Mouse (Mus musculus) limb, embryonic 11.5 days (tissue): ENCODE measurements at regions not wholly inside any gene's neighbourhood (a gene's known extent, or its start where the extent isn't known, plus 50 kb on each side); places are given as distances from the start of the nearest gene placed in this dataset.

Experiments
- ATAC-seq: fragments of 200-750 bp; cut with Nextera tagmentation; 2 replicates; pipeline ENCODE4 v1.8.0; 2017; ENCODE audit warnings: low read depth; ENCODE audit not compliant: insufficient number of reproducible peaks, low FRiP score, low TSS enrichment
- DNase-seq: peaks from one replicate; pipeline ENCODE4 v3.0.0-alpha.2; 2015; ENCODE audit warnings: low spot score
- H3K27ac ChIP-seq: fragments of 300-500 bp; sonication (generic); replicated peaks from 2 replicates; pipeline ENCODE4 v1.5.1; 2014; ENCODE audit warnings: low read depth, mild to moderate bottlenecking, low read length
- H3K27me3 ChIP-seq: fragments of 300-500 bp; sonication (generic); 2 replicates; pipeline ENCODE4 v1.6.1; 2014; ENCODE audit warnings: mild to moderate bottlenecking, low read length, mixed read lengths; ENCODE audit not compliant: control insufficient read depth, insufficient read depth
- H3K36me3 ChIP-seq: fragments of 300-500 bp; sonication (generic); 2 replicates; pipeline ENCODE4 v1.6.1; 2014; ENCODE audit warnings: mild to moderate bottlenecking, low read length, moderate library complexity, mixed read lengths; ENCODE audit not compliant: control insufficient read depth, insufficient read depth
- H3K4me1 ChIP-seq: fragments of 300-500 bp; sonication (generic); 2 replicates; pipeline ENCODE4 v1.6.1; 2014; ENCODE audit warnings: low read length, mixed read lengths; ENCODE audit not compliant: control insufficient read depth, insufficient read depth
- H3K4me2 ChIP-seq: fragments of 300-500 bp; sonication (generic); 2 replicates; pipeline ENCODE4 v1.6.1; 2014; ENCODE audit warnings: low read depth, mild to moderate bottlenecking, moderate library complexity; ENCODE audit not compliant: severe bottlenecking
- H3K4me3 ChIP-seq: fragments of 300-500 bp; sonication (generic); 2 replicates; pipeline ENCODE4 v1.5.1; 2014; ENCODE audit warnings: low read depth, low read length
- H3K9ac ChIP-seq: fragments of 300-500 bp; sonication (generic); 2 replicates; pipeline ENCODE4 v1.6.1; 2014; ENCODE audit warnings: mild to moderate bottlenecking, low read length
- H3K9me3 ChIP-seq: fragments of 300-500 bp; sonication (generic); 2 replicates; pipeline ENCODE4 v1.6.1; 2016; ENCODE audit warnings: low read length; ENCODE audit not compliant: control insufficient read depth
- WGBS: fragments of 180-500 bp; shearing (Covaris S2); extraction: QIAGEN DNeasy Blood & Tissue Kit; methylation state at CpG from one replicate; pipeline ENCODE4 v1.1.7; 2014; 5-methylcytosine and 5-hydroxymethylcytosine counted together

DNA sequence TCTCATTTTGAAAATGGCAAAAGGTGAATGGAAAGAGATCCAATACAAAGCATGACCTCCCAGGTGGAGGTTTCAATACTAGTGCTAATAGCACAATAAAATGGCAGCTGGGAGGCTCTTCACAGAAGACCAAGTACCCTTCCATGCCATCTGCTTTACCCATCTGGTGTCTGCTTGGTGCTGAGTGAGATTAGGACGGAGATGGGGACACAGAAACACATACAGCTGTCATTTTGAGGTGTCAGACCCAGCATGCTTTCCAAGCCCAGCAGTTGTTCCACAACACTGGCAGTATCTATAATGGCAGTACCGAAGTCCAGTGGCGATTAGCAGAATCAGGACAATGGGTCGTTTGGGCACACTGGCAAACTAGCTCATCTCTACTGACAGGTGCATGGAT is 118.9 kb upstream of the 1700064H15Rik start:
- 85% methylated on average over 4 of the region's 4 CpGs for WGBS
- no peaks in the 10 kb centered on the region for H3K9me3 ChIP-seq
- ATAC-seq (no peak), DNase-seq (no peak)
- no peaks in the 10 kb centered on the region for H3K4me1 ChIP-seq
- H3K4me2 ChIP-seq, result no peak overlapping the region
- H3K9ac ChIP-seq, result no peak overlapping the region
- H3K4me3 ChIP-seq, result no peak overlapping the region
- H3K27me3 ChIP-seq, result no peaks in the 10 kb centered on the region
- no peak overlapping the region for H3K27ac ChIP-seq
- no peaks in the 10 kb centered on the region for H3K36me3 ChIP-seq

GRCm38 (mm10) chr3:19751946-19752345 is 123.5 kb upstream of the 1700064H15Rik start:
- ATAC-seq, result no peak
- WGBS, result 91% methylated on average over 3 of the region's 3 CpGs
- Histone ChIP-seq H3K4me3 (no peak overlapping the region), H3K27ac (no peak overlapping the region), H3K36me3 (no peaks in the 10 kb centered on the region), H3K4me1 (no peaks in the 10 kb centered on the region), H3K9ac (no peak overlapping the region), H3K27me3 (no peaks in the 10 kb centered on the region), H3K4me2 (no peak overlapping the region), H3K9me3 (no peaks in the 10 kb centered on the region)
- DNase-seq, result no peak

- Histone ChIP-seq H3K9me3 (no peaks in the 10 kb centered on the region), H3K9ac (no peak overlapping the region), H3K27ac (no peak overlapping the region), H3K4me3 (no peak overlapping the region), H3K4me1 (no peaks in the 10 kb centered on the region), H3K36me3 (no peaks in the 10 kb centered on the region), H3K27me3 (no peaks in the 10 kb centered on the region), H3K4me2 (no peak overlapping the region)
- 91% methylated on average over 1 of the region's 1 CpGs for WGBS
- no peak for ATAC-seq
- no peak for DNase-seq
These were observed 125.5 kb upstream of the 1700064H15Rik start for GRCm38 (mm10) chr3:19754011-19754410.

- H3K27me3 ChIP-seq, result no peaks in the 10 kb centered on the region
- H3K36me3 ChIP-seq, result no peaks in the 10 kb centered on the region
- WGBS, result 68% methylated on average over 2 of the region's 2 CpGs
- H3K27ac ChIP-seq, result no peak overlapping the region
- H3K4me3 ChIP-seq, result no peak overlapping the region
- H3K4me2 ChIP-seq, result no peak overlapping the region
- H3K9me3 ChIP-seq, result no peaks in the 10 kb centered on the region
- ATAC-seq (no peak), DNase-seq (no peak)
- no peaks in the 10 kb centered on the region for H3K4me1 ChIP-seq
- no peak overlapping the region for H3K9ac ChIP-seq
These were observed 126.2 kb upstream of the 1700064H15Rik start for GRCm38 (mm10) chr3:19754636-19755035.

GRCm38 (mm10) chr3:19755136-19755535 is 126.7 kb upstream of the 1700064H15Rik start:
- ATAC-seq, result no peak
- no peak for DNase-seq
- Histone ChIP-seq H3K4me3 (no peak overlapping the region), H3K27me3 (no peaks in the 10 kb centered on the region), H3K27ac (no peak overlapping the region), H3K36me3 (no peaks in the 10 kb centered on the region), H3K4me1 (no peaks in the 10 kb centered on the region), H3K4me2 (no peak overlapping the region), H3K9ac (no peak overlapping the region), H3K9me3 (no peaks in the 10 kb centered on the region)
- 84% methylated on average over 3 of the region's 3 CpGs for WGBS

DNA sequence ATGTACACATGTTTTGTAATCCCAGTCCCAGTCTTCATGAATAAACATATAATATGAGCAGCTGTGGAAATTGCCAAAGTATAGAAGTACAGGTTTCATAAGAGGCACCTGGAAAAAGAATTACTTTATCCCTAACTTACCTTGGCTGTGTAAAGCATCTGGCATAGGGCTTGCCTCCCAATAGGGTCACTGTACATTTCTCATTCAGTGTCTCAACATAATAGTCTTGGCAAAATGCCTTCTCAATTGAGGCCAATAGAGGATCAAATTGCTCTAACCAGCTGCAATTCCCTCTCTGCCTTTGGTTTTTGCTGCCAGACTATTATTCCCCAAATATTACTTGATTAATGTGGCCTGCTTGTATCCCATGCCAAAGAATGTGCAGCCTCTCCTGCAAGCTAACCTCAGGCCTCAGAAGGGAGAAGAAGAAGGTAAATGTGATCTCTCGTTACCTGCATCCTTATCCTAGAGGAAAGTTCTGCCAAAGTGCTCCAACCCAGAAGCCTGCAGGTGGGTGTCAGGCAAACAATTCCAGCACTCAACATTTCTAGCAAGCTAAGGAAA is 158.2 kb upstream of the Cp start:
- WGBS, result 79% methylated on average over 1 of the region's 1 CpGs
- no peaks in the 10 kb centered on the region for H3K36me3 ChIP-seq

DNA sequence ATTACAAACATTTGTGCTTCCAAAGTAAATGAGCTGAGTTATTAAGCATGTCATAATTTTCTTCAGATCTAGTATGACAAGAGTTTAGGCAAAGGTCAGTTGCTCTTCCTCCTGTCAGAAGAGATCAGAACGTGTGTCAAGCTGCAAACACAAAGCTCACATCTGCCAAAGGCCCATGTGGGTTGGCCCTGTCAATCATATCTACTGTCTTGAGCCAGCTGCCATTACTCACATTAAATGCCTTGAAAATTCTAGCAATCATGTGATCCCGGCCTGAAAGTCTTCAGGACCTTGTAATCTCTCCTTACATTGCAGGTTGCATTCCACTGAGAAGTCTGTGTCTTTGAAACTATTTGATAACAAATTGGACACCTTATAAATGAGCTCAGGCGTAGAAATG is 146.8 kb upstream of the Cp start:
- Histone ChIP-seq H3K9ac (no peak overlapping the region), H3K27me3 (no peaks in the 10 kb centered on the region), H3K4me2 (no peak overlapping the region), H3K27ac (no peak overlapping the region), H3K4me3 (no peak overlapping the region), H3K4me1 (no peaks in the 10 kb centered on the region), H3K9me3 (no peaks in the 10 kb centered on the region), H3K36me3 (no peaks in the 10 kb centered on the region)
- WGBS, result 55% methylated on average over 3 of the region's 3 CpGs
- no peak for ATAC-seq
- DNase-seq, result no peak

More for the DNA sequence above, 158.2 kb upstream of the Cp start:
- H3K9ac ChIP-seq, result no peak overlapping the region
- no peaks in the 10 kb centered on the region for H3K9me3 ChIP-seq
- H3K4me1 ChIP-seq, result no peaks in the 10 kb centered on the region
- ATAC-seq (no peak), DNase-seq (no peak)
- no peak overlapping the region for H3K27ac ChIP-seq
- no peak overlapping the region for H3K4me3 ChIP-seq
- H3K27me3 ChIP-seq, result no peaks in the 10 kb centered on the region
- no peak overlapping the region for H3K4me2 ChIP-seq

GRCm38 (mm10) chr3:19824904-19825303 is 131.9 kb upstream of the Cp start:
- DNase-seq, result no peak
- WGBS, result 95% methylated on average over 1 of the region's 1 CpGs
- no peak for ATAC-seq

GRCm38 (mm10) chr3:19828518-19829246 is 128.2 kb upstream of the Cp start:
- Histone ChIP-seq H3K27me3 (no peaks in the 10 kb centered on the region), H3K36me3 (no peaks in the 10 kb centered on the region), H3K4me3 (no peak overlapping the region), H3K27ac (no peak overlapping the region), H3K9me3 (no peaks in the 10 kb centered on the region), H3K4me2 (no peak overlapping the region), H3K4me1 (no peaks in the 10 kb centered on the region), H3K9ac (no peak overlapping the region)
- no peak for DNase-seq
- no peak for ATAC-seq
- 81% methylated on average over 5 of the region's 5 CpGs for WGBS

More at GRCm38 (mm10) chr3:19824904-19825303, 131.9 kb upstream of the Cp start:
- Histone ChIP-seq H3K27me3 (no peaks in the 10 kb centered on the region), H3K36me3 (no peaks in the 10 kb centered on the region), H3K4me3 (no peak overlapping the region), H3K4me2 (no peak overlapping the region), H3K27ac (no peak overlapping the region), H3K4me1 (no peaks in the 10 kb centered on the region), H3K9ac (no peak overlapping the region), H3K9me3 (no peaks in the 10 kb centered on the region)
